Mouse (Mus musculus): ENCODE data around the gene Tmem104. TPM values are rescaled to one million over a fixed set of nuclear protein-coding genes. Genes with fewer than 3 reads are reported as not detected.

The Tmem104 gene
- polyA plus RNA-seq, 1 experiment from 2014 or later, result 10.7 TPM

DNA sequence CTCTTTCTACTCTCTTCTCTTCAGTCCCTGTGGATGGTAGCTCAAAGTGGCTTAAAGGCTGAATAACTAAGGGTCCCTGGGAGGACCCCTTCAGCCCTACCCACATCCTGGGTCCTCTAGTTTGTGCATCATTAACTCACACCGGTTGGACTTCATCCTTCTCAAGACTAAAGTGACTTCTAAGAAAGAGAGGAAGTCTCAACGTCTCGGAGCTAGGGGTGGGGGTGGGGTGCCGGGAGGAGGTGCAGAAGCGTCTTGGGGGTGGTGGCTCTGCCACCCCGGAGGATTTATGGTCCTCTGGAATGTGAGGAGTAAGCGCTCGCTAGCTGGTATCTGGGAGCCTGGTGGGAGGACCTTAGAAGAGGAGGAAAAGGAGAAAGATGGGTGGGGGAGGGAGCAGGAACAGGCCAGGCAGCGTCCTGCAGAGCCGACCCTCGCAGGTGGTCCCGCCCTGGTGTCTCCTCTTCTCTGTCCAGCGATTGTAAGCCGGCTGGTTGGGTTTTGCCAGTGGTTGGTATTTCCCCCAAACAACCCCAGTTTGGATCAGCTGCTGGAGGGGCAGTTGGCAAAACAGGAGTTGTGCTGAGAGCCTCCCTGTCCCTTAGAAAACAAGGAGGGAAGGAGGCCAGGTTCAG, 22.8 kb upstream of the Tmem104 start:
- DNase-seq (ENCODE audit: low spot score) (no peak), ATAC-seq (ENCODE audit: low FRiP score) (no peak)
- Histone ChIP-seq H3K27ac (no peak overlapping the region), H3K4me1 (replicated peaks; ENCODE audit: control insufficient read depth, insufficient read depth, low read length) (peaks cover 13% of the 10 kb centered on the region; the same call in 1 of the 2 replicates), H3K27me3 (ENCODE audit: control insufficient read depth, insufficient read depth, low read length) (peaks cover 51% of the 10 kb centered on the region), H3K9me3 (ENCODE audit: control insufficient read depth, low read length) (no peaks in the 10 kb centered on the region), H3K36me3 (replicated peaks; ENCODE audit: control insufficient read depth, insufficient read depth) (no peaks in the 10 kb centered on the region), H3K9ac (peak overlapping the region; percentile 60), H3K4me3 (replicated peaks; ENCODE audit: low read length) (peak overlapping the region; percentile 56), H3K4me2 (replicated peaks) (peak overlapping the region; percentile 72)
- 0% methylated on average over 14 of the region's 14 CpGs for WGBS

GRCm38 (mm10) chr11:115164976-115165374, 22.3 kb upstream of the Tmem104 start:
- no peak overlapping the region for H3K27ac ChIP-seq
- ATAC-seq (ENCODE audit: low FRiP score), result no peak

DNA sequence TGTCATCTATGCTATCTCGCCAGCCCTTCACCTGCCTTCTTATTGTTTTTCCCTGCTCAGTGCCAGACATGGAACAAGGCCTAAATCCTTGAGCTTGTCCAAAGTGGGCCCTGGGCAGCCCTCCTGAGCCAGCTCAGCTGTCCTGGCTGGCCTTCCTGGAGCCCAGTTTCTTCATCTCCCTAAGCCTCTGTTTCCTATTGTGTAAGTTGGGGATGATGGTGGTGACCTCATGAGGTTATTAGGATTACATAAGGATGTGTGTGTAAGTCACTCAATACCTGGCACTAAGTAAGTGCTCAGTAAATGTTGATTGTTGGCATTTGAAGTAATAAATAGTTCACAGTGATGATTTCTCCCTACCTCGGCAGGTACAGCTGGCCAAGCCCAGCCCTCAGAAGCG, 20.5 kb upstream of the Tmem104 start:
- Histone ChIP-seq H3K27ac (no peak overlapping the region), H3K4me2 (replicated peaks) (no peak overlapping the region), H3K27me3 (ENCODE audit: control insufficient read depth, insufficient read depth, low read length) (peaks cover 43% of the 10 kb centered on the region), H3K9me3 (ENCODE audit: control insufficient read depth, low read length) (no peaks in the 10 kb centered on the region), H3K36me3 (replicated peaks; ENCODE audit: control insufficient read depth, insufficient read depth) (no peaks in the 10 kb centered on the region), H3K4me3 (replicated peaks; ENCODE audit: low read length) (no peak overlapping the region), H3K9ac (no peak overlapping the region), H3K4me1 (replicated peaks; ENCODE audit: control insufficient read depth, insufficient read depth, low read length) (peaks cover 13% of the 10 kb centered on the region; the same call in 1 of the 2 replicates)
- DNase-seq (ENCODE audit: low spot score) (no peak), ATAC-seq (ENCODE audit: low FRiP score) (no peak)
- 97% methylated on average over 3 of the region's 3 CpGs for WGBS

More at GRCm38 (mm10) chr11:115164976-115165374, 22.3 kb upstream of the Tmem104 start:
- H3K9me3 ChIP-seq (ENCODE audit: control insufficient read depth, low read length), result no peaks in the 10 kb centered on the region
- WGBS, result 0% methylated on average over 9 of the region's 9 CpGs
- H3K4me2 ChIP-seq (replicated peaks), result peak overlapping the region; percentile 72
- peak overlapping the region; percentile 60; the same call in 1 of the 2 replicates for H3K9ac ChIP-seq
- H3K36me3 ChIP-seq (replicated peaks; ENCODE audit: control insufficient read depth, insufficient read depth), result no peaks in the 10 kb centered on the region
- peaks cover 13% of the 10 kb centered on the region; the same call in 1 of the 2 replicates for H3K4me1 ChIP-seq (replicated peaks; ENCODE audit: control insufficient read depth, insufficient read depth, low read length)
- DNase-seq (ENCODE audit: low spot score), result no peak
- H3K4me3 ChIP-seq (replicated peaks; ENCODE audit: low read length), result peak overlapping the region; percentile 56
- H3K27me3 ChIP-seq (ENCODE audit: control insufficient read depth, insufficient read depth, low read length), result peaks cover 51% of the 10 kb centered on the region

GRCm38 (mm10) chr11:115167631-115168249, 19.5 kb upstream of the Tmem104 start:
- WGBS, result 90% methylated on average over 8 of the region's 8 CpGs
- ATAC-seq (ENCODE audit: low FRiP score), result no peak
- H3K4me3 ChIP-seq (replicated peaks; ENCODE audit: low read length), result no peak overlapping the region
- DNase-seq (ENCODE audit: low spot score), result no peak
- no peak overlapping the region for H3K27ac ChIP-seq
- H3K9me3 ChIP-seq (ENCODE audit: control insufficient read depth, low read length), result no peaks in the 10 kb centered on the region
- peaks cover 22% of the 10 kb centered on the region for H3K4me1 ChIP-seq (replicated peaks; ENCODE audit: control insufficient read depth, insufficient read depth, low read length)
- H3K4me2 ChIP-seq (replicated peaks), result no peak overlapping the region
- no peak overlapping the region for H3K9ac ChIP-seq
- peaks cover 33% of the 10 kb centered on the region for H3K27me3 ChIP-seq (ENCODE audit: control insufficient read depth, insufficient read depth, low read length)
- no peaks in the 10 kb centered on the region for H3K36me3 ChIP-seq (replicated peaks; ENCODE audit: control insufficient read depth, insufficient read depth)

DNA sequence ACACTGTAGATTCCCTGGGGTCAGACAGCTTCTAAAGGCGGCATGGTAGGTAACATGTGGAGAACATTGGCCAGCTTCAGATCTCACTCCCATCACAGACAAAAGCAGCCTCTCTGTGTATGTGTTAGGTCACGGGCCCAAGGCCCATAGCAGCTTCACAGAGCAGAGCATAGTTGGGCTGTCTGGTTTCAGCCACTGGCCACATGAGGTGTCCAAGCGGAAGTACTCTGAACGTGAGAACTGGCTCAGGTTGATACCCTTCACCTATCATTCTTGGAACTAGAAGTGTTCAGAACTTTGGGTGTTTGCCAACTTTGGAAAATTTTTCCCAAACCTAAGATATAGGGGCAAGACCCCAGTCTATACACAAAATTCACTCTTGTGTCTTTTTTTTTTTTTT, 17.9 kb upstream of the Tmem104 start:
- H3K4me3 ChIP-seq (replicated peaks; ENCODE audit: low read length), result no peak overlapping the region
- 92% methylated on average over 4 of the region's 4 CpGs for WGBS
- H3K27ac ChIP-seq, result no peak overlapping the region
- H3K9me3 ChIP-seq (ENCODE audit: control insufficient read depth, low read length), result no peaks in the 10 kb centered on the region
- no peak for DNase-seq (ENCODE audit: low spot score)
- H3K4me1 ChIP-seq (replicated peaks; ENCODE audit: control insufficient read depth, insufficient read depth, low read length), result peaks cover 23% of the 10 kb centered on the region
- no peaks in the 10 kb centered on the region for H3K36me3 ChIP-seq (replicated peaks; ENCODE audit: control insufficient read depth, insufficient read depth)
- no peak for ATAC-seq (ENCODE audit: low FRiP score)
- peaks cover 23% of the 10 kb centered on the region for H3K27me3 ChIP-seq (ENCODE audit: control insufficient read depth, insufficient read depth, low read length)
- no peak overlapping the region for H3K4me2 ChIP-seq (replicated peaks)
- H3K9ac ChIP-seq, result no peak overlapping the region

- no peak overlapping the region for H3K27ac ChIP-seq
- DNase-seq (ENCODE audit: low spot score) (no peak), ATAC-seq (ENCODE audit: low FRiP score) (no peak)
- no peak overlapping the region for H3K4me2 ChIP-seq (replicated peaks)
- no peaks in the 10 kb centered on the region for H3K36me3 ChIP-seq (replicated peaks; ENCODE audit: control insufficient read depth, insufficient read depth)
- H3K4me3 ChIP-seq (replicated peaks; ENCODE audit: low read length), result no peak overlapping the region
- H3K9me3 ChIP-seq (ENCODE audit: control insufficient read depth, low read length), result no peaks in the 10 kb centered on the region
- H3K9ac ChIP-seq, result no peak overlapping the region
- peaks cover 28% of the 10 kb centered on the region for H3K4me1 ChIP-seq (replicated peaks; ENCODE audit: control insufficient read depth, insufficient read depth, low read length)
- peaks cover 6% of the 10 kb centered on the region; the same call in 1 of the 2 replicates for H3K27me3 ChIP-seq (ENCODE audit: control insufficient read depth, insufficient read depth, low read length)
- 41% methylated on average over 8 of the region's 8 CpGs for WGBS
Observed at GRCm38 (mm10) chr11:115171125-115171524, 16.2 kb upstream of the Tmem104 start.

DNA sequence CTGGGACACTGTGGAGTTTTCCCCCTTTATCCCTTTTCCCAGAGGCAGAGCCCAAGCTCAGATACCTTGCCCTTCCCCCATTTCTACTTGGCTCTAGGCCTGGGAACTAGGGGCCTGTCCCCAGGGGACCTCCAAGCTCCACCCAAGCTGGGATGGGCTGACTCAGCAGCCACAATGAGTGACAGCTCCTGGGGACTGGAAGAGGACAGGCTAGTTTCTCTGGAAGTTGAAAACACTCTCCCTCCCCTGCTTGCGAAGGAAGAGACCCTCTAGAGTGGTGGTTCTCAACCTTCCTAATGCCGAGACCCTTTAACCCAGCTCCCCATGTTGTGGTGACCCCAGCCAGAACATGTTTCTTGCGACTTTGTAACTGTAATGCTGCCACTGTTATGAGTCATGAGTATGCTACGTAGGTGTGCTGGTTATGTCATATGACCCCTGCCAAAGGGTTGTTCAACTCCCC, 14.4 kb upstream of the Tmem104 start:
- no peak overlapping the region for H3K4me2 ChIP-seq (replicated peaks)
- DNase-seq (ENCODE audit: low spot score) (peak; percentile 71), ATAC-seq (ENCODE audit: low FRiP score) (0 out of 2 replicates have a peak, but pooled peaks have one; percentile 17)
- no peak overlapping the region for H3K9ac ChIP-seq
- H3K27me3 ChIP-seq (ENCODE audit: control insufficient read depth, insufficient read depth, low read length), result peaks cover 5% of the 10 kb centered on the region; the same call in 1 of the 2 replicates
- H3K9me3 ChIP-seq (ENCODE audit: control insufficient read depth, low read length), result no peaks in the 10 kb centered on the region
- peaks cover 38% of the 10 kb centered on the region for H3K4me1 ChIP-seq (replicated peaks; ENCODE audit: control insufficient read depth, insufficient read depth, low read length)
- WGBS, result 30% methylated on average over 4 of the region's 4 CpGs
- H3K27ac ChIP-seq, result no peak overlapping the region
- H3K4me3 ChIP-seq (replicated peaks; ENCODE audit: low read length), result no peak overlapping the region
- no peaks in the 10 kb centered on the region for H3K36me3 ChIP-seq (replicated peaks; ENCODE audit: control insufficient read depth, insufficient read depth)

- Histone ChIP-seq H3K4me2 (replicated peaks) (0 out of 2 replicates have a peak overlapping the region, but pooled peaks have one; percentile 8), H3K9me3 (ENCODE audit: control insufficient read depth, low read length) (no peaks in the 10 kb centered on the region), H3K27ac (no peak overlapping the region), H3K27me3 (ENCODE audit: control insufficient read depth, insufficient read depth, low read length) (peaks cover 5% of the 10 kb centered on the region; the same call in 1 of the 2 replicates), H3K9ac (no peak overlapping the region), H3K4me1 (replicated peaks; ENCODE audit: control insufficient read depth, insufficient read depth, low read length) (peaks cover 46% of the 10 kb centered on the region), H3K4me3 (replicated peaks; ENCODE audit: low read length) (no peak overlapping the region), H3K36me3 (replicated peaks; ENCODE audit: control insufficient read depth, insufficient read depth) (no peaks in the 10 kb centered on the region)
- no peak for ATAC-seq (ENCODE audit: low FRiP score)
- no peak for DNase-seq (ENCODE audit: low spot score)
- WGBS, result 14% methylated on average over 16 of the region's 16 CpGs
Observed at GRCm38 (mm10) chr11:115173549-115174339, 13.5 kb upstream of the Tmem104 start.

All from hindbrain, embryonic 14.5 days (tissue).